Mouse (Mus musculus) left cerebral cortex, postnatal 36 days (tissue): ENCODE results near the gene Pkd2. TPM values are rescaled to one million over a fixed set of nuclear protein-coding genes. Genes with fewer than 3 reads are reported as not detected.
"Not testable (repeated sequence)": the region's sequence is repeated elsewhere in the genome, so short reads cannot be mapped to it uniquely, and the experiment has no call there.

Experiments
- DNase-seq, 2 experiments: peaks; one replicate each; pipeline ENCODE4 v3.0.0; 2021 to 2022; ENCODE audit warnings: low spot score in 2 of 2, mixed read lengths in 1 of 2
- intact Hi-C: fragments of 180-260 bp; cut with DNase I; formaldehyde crosslinking; loops from one replicate; pipeline ENCODE4 v1.15.1; 2025
- total RNA-seq, 2 experiments: library from RNA; stranded (reverse); gene quantifications; 2 replicates each; pipeline ENCODE4 v1.2.3; 2021

Pkd2 gene
- total RNA-seq: 10 to 100 TPM; 21.8 to 29.2 TPM

- intact Hi-C loops: loop anchor here (5.0 kb wide), 1 partner anchor 347 kb away; the partner anchor contains the start of gene Sparcl1
- DNase-seq: peak; percentile 61 to 75
Measured at GRCm38 (mm10) chr5:104458832-104459705, at the start of gene Pkd2. Pkd2 (plus strand) TSS chr5:104459450.

GRCm38 (mm10) chr5:104415999-104416398 lies 43.3 kb upstream of the Pkd2 start:
- intact Hi-C loops: no loop called here
- DNase-seq: no peak

GRCm38 (mm10) chr5:104417028-104417427 lies 42.2 kb upstream of the Pkd2 start:
- DNase-seq: no peak
- intact Hi-C loops: no loop called here

- intact Hi-C loops: no loop called here
- DNase-seq: no peak
Measured at GRCm38 (mm10) chr5:104417721-104418120, 41.5 kb upstream of the Pkd2 start.

- intact Hi-C loops: no loop called here
- DNase-seq: no peak
Measured at GRCm38 (mm10) chr5:104422039-104422438, 37.2 kb upstream of the Pkd2 start.

GRCm38 (mm10) chr5:104423861-104424260 lies 35.4 kb upstream of the Pkd2 start:
- DNase-seq: no peak
- intact Hi-C loops: no loop called here

GRCm38 (mm10) chr5:104425949-104426348 lies 33.3 kb upstream of the Pkd2 start:
- intact Hi-C loops: no loop called here

GRCm38 (mm10) chr5:104432886-104433285 lies 26.4 kb upstream of the Pkd2 start:
- intact Hi-C loops: loop anchor here (5.0 kb wide), 2 partner anchors 91 to 216 kb away; no protein-coding TSS in a partner anchor
- DNase-seq: peak in 1 of 2 experiments; percentile 10

More at GRCm38 (mm10) chr5:104425949-104426348, 33.3 kb upstream of the Pkd2 start:
- DNase-seq: no peak

- intact Hi-C loops: loop anchor here (5.0 kb wide), 2 partner anchors 92 to 217 kb away; no protein-coding TSS in a partner anchor
- no peak for DNase-seq
Measured at GRCm38 (mm10) chr5:104433968-104434565, 25.2 kb upstream of the Pkd2 start.

- intact Hi-C loops: loop anchor here (5.0 kb wide), 2 partner anchors 93 to 218 kb away; no protein-coding TSS in a partner anchor
Measured at GRCm38 (mm10) chr5:104434835-104435301, 24.4 kb upstream of the Pkd2 start, which contains the start of gene Spp1. Spp1 (plus strand) TSS chr5:104435118.

GRCm38 (mm10) chr5:104436406-104437076 lies 22.7 kb upstream of the Pkd2 start:
- intact Hi-C loops: no loop called here
- DNase-seq: no peak

More at GRCm38 (mm10) chr5:104434835-104435301, 24.4 kb upstream of the Pkd2 start, which contains the start of gene Spp1:
- DNase-seq: no peak

- DNase-seq: no peak
- intact Hi-C loops: no loop called here
Measured at GRCm38 (mm10) chr5:104442396-104442795, 16.9 kb upstream of the Pkd2 start.

GRCm38 (mm10) chr5:104442850-104443249 lies 16.4 kb upstream of the Pkd2 start:
- DNase-seq: no peak
- intact Hi-C loops: no loop called here

GRCm38 (mm10) chr5:104446156-104446555 lies 13.1 kb upstream of the Pkd2 start:
- intact Hi-C loops: loop anchor here (5.0 kb wide), 2 partner anchors 104 to 229 kb away; no protein-coding TSS in a partner anchor

GRCm38 (mm10) chr5:104448346-104448745 lies 10.9 kb upstream of the Pkd2 start:
- intact Hi-C loops: loop anchor here (5.0 kb wide), 2 partner anchors 106 to 231 kb away; no protein-coding TSS in a partner anchor
- DNase-seq: not testable (repeated sequence)

More at GRCm38 (mm10) chr5:104446156-104446555, 13.1 kb upstream of the Pkd2 start:
- DNase-seq: peak; percentile 58 to 65

GRCm38 (mm10) chr5:104449491-104449890 lies 9.8 kb upstream of the Pkd2 start:
- intact Hi-C loops: loop anchor here (5.0 kb wide), 2 partner anchors 107 to 232 kb away; no protein-coding TSS in a partner anchor
- DNase-seq: no peak

- intact Hi-C loops: no loop called here
Measured at GRCm38 (mm10) chr5:104453075-104453474, 6.2 kb upstream of the Pkd2 start.

GRCm38 (mm10) chr5:104454564-104454963 lies 4.7 kb upstream of the Pkd2 start:
- no peak for DNase-seq

More at GRCm38 (mm10) chr5:104453075-104453474, 6.2 kb upstream of the Pkd2 start:
- no peak for DNase-seq

More at GRCm38 (mm10) chr5:104454564-104454963, 4.7 kb upstream of the Pkd2 start:
- intact Hi-C loops: no loop called here
